Mouse (Mus musculus) megakaryocyte, embryonic 14.5 days (primary cell): ENCODE data around the gene Csk. TPM values are rescaled to one million over a fixed set of nuclear protein-coding genes. Genes with fewer than 3 reads are reported as not detected.

Experiments used
- H3K27me3 ChIP-seq: replicated peaks from 2 replicates; pipeline ENCODE3; 2012; ENCODE audit warnings: inconsistent platforms
- H3K36me3 ChIP-seq: replicated peaks from 2 replicates; pipeline ENCODE3; 2012; ENCODE audit warnings: low read length, inconsistent platforms, mixed read lengths
- H3K4me1 ChIP-seq: 2 replicates; pipeline ENCODE4 v1.6.1; 2012; ENCODE audit warnings: inconsistent platforms
- H3K4me3 ChIP-seq: replicated peaks from 2 replicates; pipeline ENCODE3; 2012; ENCODE audit warnings: moderate library complexity, mild to moderate bottlenecking, inconsistent platforms
- H3K9me3 ChIP-seq: 2 replicates; pipeline ENCODE4 v1.6.1; 2012; ENCODE audit warnings: inconsistent platforms
- FLI1 ChIP-seq: IDR thresholded peaks from 2 replicates; pipeline ENCODE4 v1.6.1; 2012; ENCODE audit warnings: low read length, inconsistent platforms, mixed read lengths
- GATA1 ChIP-seq: IDR thresholded peaks from 3 replicates; pipeline ENCODE4 v1.6.1; 2012; ENCODE audit warnings: mixed read lengths, low read length, inconsistent platforms, borderline replicate concordance
- polyA plus RNA-seq: library from polyadenylated mRNA; stranded (reverse); fragments of >175 nt; gene quantifications from 2 replicates; pipeline ENCODE4 v1.2.3, GENCODE M21; 2012; ENCODE audit warnings: low replicate concordance; ENCODE audit not compliant: insufficient read depth

Gene Csk
- polyA plus RNA-seq, 1 experiment, result 400 TPM

- H3K9me3 ChIP-seq, result no peaks in the 10 kb centered on the region
- H3K36me3 ChIP-seq, result peaks cover 79% of the 10 kb centered on the region
- H3K27me3 ChIP-seq, result peaks cover 3% of the 10 kb centered on the region
- no peak overlapping the region for H3K4me3 ChIP-seq
- TF ChIP-seq FLI1 (no peak), GATA1 (no peak)
- H3K4me1 ChIP-seq, result peaks cover 84% of the 10 kb centered on the region
Observed at GRCm38 (mm10) chr9:57593454-57594173, 59.8 kb downstream of the Csk start.

GRCm38 (mm10) chr9:57590726-57591125 is 62.7 kb downstream of the Csk start:
- H3K27me3 ChIP-seq, result no peaks in the 10 kb centered on the region
- no peaks in the 10 kb centered on the region for H3K9me3 ChIP-seq
- peak overlapping the region; percentile 98 for H3K4me3 ChIP-seq
- H3K36me3 ChIP-seq, result peaks cover 84% of the 10 kb centered on the region
- TF ChIP-seq GATA1, result no peak
- TF ChIP-seq FLI1, result no peak
- H3K4me1 ChIP-seq, result peaks cover 82% of the 10 kb centered on the region

- Histone ChIP-seq H3K27me3 (no peaks in the 10 kb centered on the region), H3K36me3 (peaks cover 83% of the 10 kb centered on the region)
- TF ChIP-seq GATA1, result no peak
- TF ChIP-seq FLI1, result no peak
Observed at GRCm38 (mm10) chr9:57589224-57590126, 64.0 kb downstream of the Csk start, which contains the start of gene Ulk3. Ulk3 (plus strand) TSS chr9:57589452.

GRCm38 (mm10) chr9:57584991-57585390 is 68.4 kb downstream of the Csk start:
- H3K4me3 ChIP-seq, result no peak overlapping the region
- peaks cover 88% of the 10 kb centered on the region for H3K36me3 ChIP-seq
- no peak for TF ChIP-seq FLI1
- TF ChIP-seq GATA1, result no peak
- H3K4me1 ChIP-seq, result peaks cover 89% of the 10 kb centered on the region
- H3K27me3 ChIP-seq, result no peaks in the 10 kb centered on the region
- H3K9me3 ChIP-seq, result no peaks in the 10 kb centered on the region

More at GRCm38 (mm10) chr9:57589224-57590126, 64.0 kb downstream of the Csk start, which contains the start of gene Ulk3:
- Histone ChIP-seq H3K4me1 (peaks cover 89% of the 10 kb centered on the region), H3K4me3 (peak within 1 kb of the TSS; percentile 98), H3K9me3 (no peaks in the 10 kb centered on the region)

GRCm38 (mm10) chr9:57577144-57577849 is 76.1 kb downstream of the Csk start:
- Histone ChIP-seq H3K4me3 (peak overlapping the region; percentile 86), H3K9me3 (no peaks in the 10 kb centered on the region), H3K27me3 (no peaks in the 10 kb centered on the region), H3K36me3 (peaks cover 91% of the 10 kb centered on the region), H3K4me1 (peaks cover 98% of the 10 kb centered on the region)
- TF ChIP-seq FLI1 (no peak), GATA1 (no peak)

Other genes with a start within 250 kb of the Csk start
- 20.9 and 74.6 TPM in 2 replicates for gene Ppcdc, start 213.5 kb downstream of the Csk start, polyA plus RNA-seq
- gene Scamp5, start 185.6 kb downstream of the Csk start, polyA plus RNA-seq, result 14.1 and 30.9 TPM in 2 replicates
- 0.07 TPM in 1 of 2 replicates, not detected in the other for gene Rpp25, start 149.6 kb downstream of the Csk start, polyA plus RNA-seq
- gene Cox5a, start 132.4 kb downstream of the Csk start, polyA plus RNA-seq, result 240 and 738 TPM in 2 replicates
- 4.9 TPM in 2 replicates for gene Fam219b, start 116.1 kb downstream of the Csk start, polyA plus RNA-seq
- 1.6 and 4.5 TPM in 2 replicates for gene Mpi, start 100.9 kb downstream of the Csk start, polyA plus RNA-seq
- 49.4 and 55.8 TPM in 2 replicates for gene Scamp2, start 92.7 kb downstream of the Csk start, polyA plus RNA-seq
- 3.3 and 4.7 TPM in 2 replicates for gene Ulk3, start 64.2 kb downstream of the Csk start, polyA plus RNA-seq
- 1.1 TPM in 1 of 2 replicates, not detected in the other for gene Cplx3, start 47.4 kb downstream of the Csk start, polyA plus RNA-seq
- not detected in 2 replicates for gene Lman1l, start 32.9 kb downstream of the Csk start, polyA plus RNA-seq
- not detected in 2 replicates for gene Cyp1a2, start 30.1 kb upstream of the Csk start, polyA plus RNA-seq
- gene Cyp1a1, start 34.3 kb upstream of the Csk start, polyA plus RNA-seq, result 1.0 TPM in 1 of 2 replicates, not detected in the other
- gene Edc3, start 54.9 kb upstream of the Csk start, polyA plus RNA-seq, result 1.1 and 2.8 TPM in 2 replicates
- gene Clk3, start 112.2 kb upstream of the Csk start, polyA plus RNA-seq, result 68.1 and 100 TPM in 2 replicates
- 33.5 and 107 TPM in 2 replicates for gene Arid3b, start 183.2 kb upstream of the Csk start, polyA plus RNA-seq